In genomic region chr6:6121904-6122303, GRCm38 (mm10) we compare ENCODE assay signal across 20 mouse cellular contexts.
"Had no signal": no experiment of that assay in that cellular context is flagged by ENCODE, and none has a peak within 500 bp of the region (broad histone marks: within the 10 kb centered on the region; RNA-seq: fewer than 3 reads in every experiment).

No protein-coding gene starts in this region.

- H3K9me3 ChIP-seq: lung, embryonic 15.5 days; midbrain, embryonic 10.5 days; midbrain, embryonic 12.5 days; neural tube, embryonic 13.5 days; neural tube, embryonic 15.5 days had no signal

- H3K4me2 ChIP-seq: lung, embryonic 15.5 days; midbrain, embryonic 12.5 days; neural tube, embryonic 13.5 days; neural tube, embryonic 15.5 days had no signal

- ATAC-seq: lung, postnatal 0 days; midbrain, embryonic 16.5 days had no signal

- H3K27ac ChIP-seq: lung, embryonic 15.5 days; midbrain, embryonic 10.5 days; midbrain, embryonic 12.5 days; neural tube, embryonic 13.5 days; neural tube, embryonic 15.5 days had no signal

- H3K36me3 ChIP-seq: lung, embryonic 15.5 days; midbrain, embryonic 12.5 days; neural tube, embryonic 13.5 days; neural tube, embryonic 15.5 days had no signal

- H3K4me3 ChIP-seq: lung, embryonic 15.5 days; midbrain, embryonic 10.5 days; midbrain, embryonic 12.5 days; myocyte; neural tube, embryonic 13.5 days; neural tube, embryonic 15.5 days had no signal

- H3K4me1 ChIP-seq: lung, embryonic 15.5 days; midbrain, embryonic 10.5 days; midbrain, embryonic 12.5 days; neural tube, embryonic 13.5 days; neural tube, embryonic 15.5 days had no signal

- H3K27me3 ChIP-seq: lung, embryonic 15.5 days; midbrain, embryonic 12.5 days; neural tube, embryonic 13.5 days; neural tube, embryonic 15.5 days had no signal

- DNase-seq: lung, adult 2 months; lung, postnatal 14 days; lung, postnatal 36 days; midbrain, embryonic 14.5 days; retina, postnatal 1 day; right cerebral cortex, adult 18-20 months; right cerebral cortex, postnatal 25 days; right cerebral cortex, postnatal 4 days; spleen, adult 18-20 months; thymus, adult 18-20 months; thymus, postnatal 14 days; thymus, postnatal 36 days had no signal

- H3K9ac ChIP-seq: lung, embryonic 15.5 days; midbrain, embryonic 12.5 days; neural tube, embryonic 13.5 days; neural tube, embryonic 15.5 days had no signal
